Mouse (Mus musculus): ENCODE results near the gene Adgrl2.

GRCm38 (mm10) chr3:148852556-148852955, 137.8 kb downstream of the Adgrl2 start:
- TF ChIP-seq ELF1 (IDR thresholded peaks at IDR 0.05; ENCODE audit: low read depth, low read length) (no peak), CTCF (IDR thresholded peaks at IDR 0.05 in 2 of 3, conservative IDR thresholded peaks at IDR 0.05 in 1 of 3; ENCODE audit: control insufficient read depth in 1 of 3, insufficient read depth in 1 of 3, low read depth in 2 of 3, low read length in 3 of 3, poor library complexity in 1 of 3, severe bottlenecking in 1 of 3) (no peak), KAT2A (conservative IDR thresholded peaks at IDR 0.05; ENCODE audit: low read depth, low read length) (no peak), BHLHE40 (IDR thresholded peaks at IDR 0.05; ENCODE audit: borderline replicate concordance, low read depth, low read length) (no peak), POLR2AphosphoS5 (IDR thresholded peaks at IDR 0.05; ENCODE audit: borderline replicate concordance, low read depth, low read length) (no peak), TCF12 (IDR thresholded peaks at IDR 0.05; ENCODE audit: low read depth, low read length) (no peak)

Measured in MEL (cell line).